Mouse (Mus musculus) heart, postnatal 0 days (tissue): ENCODE results near the gene Cers6. TPM values are rescaled to one million over a fixed set of nuclear protein-coding genes. Genes with fewer than 3 reads are reported as not detected.

ENCODE experiments used
- ATAC-seq: fragments of 200-750 bp; cut with Nextera tagmentation; 2 replicates; pipeline ENCODE4 v1.8.0; 2017; ENCODE audit warnings: low read depth, moderate number of reproducible peaks, moderate library complexity; ENCODE audit not compliant: insufficient read depth
- DNase-seq: peaks from one replicate; pipeline ENCODE4 v3.0.0-alpha.2; 2016; ENCODE audit warnings: low spot score
- H3K27ac ChIP-seq: fragments of 300-500 bp; sonication (generic); 2 replicates; pipeline ENCODE4 v1.5.1; 2014; ENCODE audit warnings: low read depth, mild to moderate bottlenecking
- H3K27me3 ChIP-seq: fragments of 300-500 bp; sonication (generic); 2 replicates; pipeline ENCODE4 v1.6.1; 2014; ENCODE audit warnings: low read length, mixed read lengths; ENCODE audit not compliant: control insufficient read depth, insufficient read depth
- H3K36me3 ChIP-seq: fragments of 300-500 bp; sonication (generic); replicated peaks from 2 replicates; pipeline ENCODE4 v1.6.1; 2014; ENCODE audit warnings: low read length, mixed read lengths; ENCODE audit not compliant: control insufficient read depth, insufficient read depth
- H3K4me1 ChIP-seq: fragments of 300-500 bp; sonication (generic); 2 replicates; pipeline ENCODE4 v1.6.1; 2014; ENCODE audit warnings: antibody characterized with exemption; ENCODE audit not compliant: control insufficient read depth, insufficient read depth
- H3K4me2 ChIP-seq: fragments of 300-500 bp; sonication (generic); 2 replicates; pipeline ENCODE4 v1.6.1; 2014; ENCODE audit warnings: low read depth, mild to moderate bottlenecking, low read length, moderate library complexity
- H3K4me3 ChIP-seq: fragments of 300-500 bp; sonication (generic); 2 replicates; pipeline ENCODE4 v1.5.1; 2014; ENCODE audit warnings: low read depth, low read length
- H3K9ac ChIP-seq: fragments of 300-500 bp; sonication (generic); replicated peaks from 2 replicates; pipeline ENCODE4 v1.6.1; 2014; ENCODE audit warnings: low read depth, low read length, mixed read lengths
- H3K9me3 ChIP-seq: fragments of 300-500 bp; sonication (generic); replicated peaks from 2 replicates; pipeline ENCODE4 v1.6.1; 2016; ENCODE audit warnings: low read length; ENCODE audit not compliant: control insufficient read depth
- CTCF ChIP-seq: IDR thresholded peaks from 2 replicates; pipeline ENCODE4 v1.5.1; 2016; ENCODE audit warnings: antibody characterized with exemption, control low read depth, low read depth
- EP300 ChIP-seq: IDR thresholded peaks from 2 replicates; pipeline ENCODE4 v1.6.1; 2016; ENCODE audit warnings: antibody characterized with exemption, low read depth
- WGBS: fragments of 180-500 bp; shearing (Covaris S2); extraction: QIAGEN DNeasy Blood & Tissue Kit; methylation state at CpG from one replicate; pipeline ENCODE4 v1.1.7; 2014; 5-methylcytosine and 5-hydroxymethylcytosine counted together
- polyA plus RNA-seq: library from polyadenylated mRNA; unstranded; fragments of >200 nt; fragmentation: Nextera tagmentation; extraction: Ambion mirVana; gene quantifications from 2 replicates; pipeline ENCODE4 v1.2.1, GENCODE M21; 2015
- total RNA-seq: library from RNA; depleted of rRNA; stranded (reverse); fragments of >200 nt; gene quantifications from 2 replicates; pipeline ENCODE4 v1.2.3, GENCODE M21; 2014; ENCODE audit warnings: low replicate concordance; rRNA removed

Gene Cers6
- total and polyA plus RNA-seq, 2 experiments from 2014 or later: 8.5 to 36.0 TPM

DNA sequence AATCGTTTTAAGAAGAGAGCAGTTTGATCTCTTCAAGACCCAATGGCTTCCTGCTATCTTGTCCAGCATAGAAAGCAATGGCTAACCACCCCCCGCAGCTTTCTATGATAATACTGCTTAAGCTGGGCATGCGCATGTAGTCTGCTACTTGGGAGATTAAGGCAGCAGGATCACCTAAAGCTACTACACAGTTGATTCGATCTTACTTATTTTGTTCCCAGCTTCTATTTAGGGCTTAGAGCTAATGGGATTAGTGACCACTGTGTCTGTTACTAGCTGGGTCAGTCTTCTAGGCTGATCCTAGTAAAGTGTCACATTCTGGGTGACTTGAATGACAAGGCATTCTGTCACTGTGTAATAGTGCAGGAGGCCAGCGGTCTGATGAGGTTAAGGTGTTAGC lies 289.6 kb downstream of the Cers6 start:
- TF ChIP-seq CTCF: no peak
- no peak for TF ChIP-seq EP300

DNA sequence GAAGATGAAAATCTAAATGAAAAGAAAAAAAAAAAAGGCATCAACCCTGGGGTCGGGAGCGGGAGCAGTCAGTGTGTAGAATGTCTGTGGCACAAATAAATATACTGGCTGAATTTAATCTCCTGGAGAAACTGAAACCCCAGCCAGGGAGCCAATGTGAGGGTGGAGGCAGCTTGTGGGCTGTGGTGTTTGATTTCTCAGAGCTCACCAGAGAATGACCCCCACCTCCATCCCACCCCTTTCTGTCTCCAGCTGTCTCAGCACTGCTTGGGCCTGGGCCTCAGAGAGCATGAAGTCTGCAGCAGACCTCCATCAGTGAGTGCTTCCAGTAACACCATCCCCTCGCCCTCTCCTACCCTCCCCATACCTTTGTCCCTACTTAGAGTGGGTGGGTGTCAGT lies 294.6 kb downstream of the Cers6 start:
- Histone ChIP-seq H3K27ac (no peak overlapping the region), H3K36me3 (no peaks in the 10 kb centered on the region), H3K4me1 (no peaks in the 10 kb centered on the region), H3K4me3 (no peak overlapping the region), H3K4me2 (no peak overlapping the region), H3K9ac (no peak overlapping the region), H3K9me3 (no peaks in the 10 kb centered on the region), H3K27me3 (no peaks in the 10 kb centered on the region)
- 72% methylated on average over 3 of the region's 3 CpGs for WGBS
- DNase-seq: no peak
- ATAC-seq: no peak
- no peak for TF ChIP-seq CTCF
- no peak for TF ChIP-seq EP300

More for the DNA sequence above, 289.6 kb downstream of the Cers6 start:
- no peak for DNase-seq
- Histone ChIP-seq H3K36me3 (no peaks in the 10 kb centered on the region), H3K4me3 (no peak overlapping the region), H3K27me3 (no peaks in the 10 kb centered on the region), H3K9me3 (no peaks in the 10 kb centered on the region), H3K9ac (no peak overlapping the region), H3K4me1 (no peaks in the 10 kb centered on the region), H3K4me2 (no peak overlapping the region), H3K27ac (no peak overlapping the region)
- no peak for ATAC-seq
- 61% methylated on average over 5 of the region's 5 CpGs for WGBS

DNA sequence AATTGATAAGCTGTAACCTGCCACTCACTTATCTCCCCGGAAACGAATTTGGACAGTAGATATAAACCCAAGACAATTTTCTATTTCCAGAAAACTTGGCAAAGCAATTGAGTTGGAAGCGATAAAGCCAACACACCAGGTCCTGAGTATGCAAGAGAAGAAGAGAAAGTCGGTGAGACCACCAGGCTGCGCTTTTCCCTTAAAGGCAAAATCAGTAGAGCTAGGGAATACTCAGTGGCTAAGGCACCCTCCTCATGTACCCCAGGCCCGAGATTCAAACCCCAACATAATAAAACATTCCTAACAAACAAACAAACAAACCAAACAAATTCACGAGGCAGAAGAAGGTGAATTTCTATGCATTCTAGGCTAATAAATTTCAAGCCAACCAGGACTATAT lies 295.0 kb downstream of the Cers6 start:
- Histone ChIP-seq H3K9ac (no peak overlapping the region), H3K4me1 (no peaks in the 10 kb centered on the region), H3K4me3 (no peak overlapping the region), H3K4me2 (no peak overlapping the region), H3K27me3 (no peaks in the 10 kb centered on the region), H3K36me3 (no peaks in the 10 kb centered on the region), H3K27ac (no peak overlapping the region), H3K9me3 (no peaks in the 10 kb centered on the region)
- ATAC-seq: no peak
- no peak for TF ChIP-seq CTCF
- TF ChIP-seq EP300: no peak
- 46% methylated on average over 7 of the region's 7 CpGs for WGBS
- DNase-seq: no peak

DNA sequence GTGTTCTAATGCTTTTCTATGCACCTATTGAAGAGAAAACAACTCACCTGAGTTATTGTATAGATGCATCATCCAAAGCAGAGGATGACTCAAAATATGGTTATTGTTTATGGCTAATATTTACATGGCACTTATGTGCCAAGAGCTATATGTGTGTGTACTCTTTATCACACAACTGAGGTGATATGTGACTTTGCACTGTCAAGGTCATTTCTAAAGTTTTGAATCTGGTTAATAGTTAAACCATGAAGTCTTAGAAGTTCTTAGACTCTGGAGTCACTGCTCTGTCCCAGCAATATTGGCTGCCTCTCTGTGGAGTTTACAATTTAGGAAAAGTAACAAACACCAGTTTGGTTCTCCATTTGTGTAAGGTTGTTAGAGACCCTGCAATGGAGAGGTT lies 297.7 kb downstream of the Cers6 start:
- H3K9me3 ChIP-seq: no peaks in the 10 kb centered on the region
- H3K4me2 ChIP-seq: no peak overlapping the region
- H3K27ac ChIP-seq: no peak overlapping the region
- no peaks in the 10 kb centered on the region; the same call in 1 of the 2 replicates for H3K4me1 ChIP-seq
- ATAC-seq (no peak), DNase-seq (no peak)
- no peaks in the 10 kb centered on the region for H3K36me3 ChIP-seq
- TF ChIP-seq CTCF: no peak
- no peak for TF ChIP-seq EP300
- H3K4me3 ChIP-seq: no peak overlapping the region
- H3K9ac ChIP-seq: no peak overlapping the region
- no peaks in the 10 kb centered on the region for H3K27me3 ChIP-seq

Other genes with a start within 250 kb of the Cers6 start
- gene 4932414N04Rik, start 205.0 kb upstream of the Cers6 start, total RNA-seq: not detected in 2 replicates
- not detected in 2 replicates for gene 4932414N04Rik, start 205.0 kb upstream of the Cers6 start, polyA plus RNA-seq